In genomic region chr4:57904211-57904610, GRCm38 (mm10) we compare ENCODE assay signal across 10 mouse cellular contexts. TPM values are rescaled to one million over a fixed set of nuclear protein-coding genes. Genes with fewer than 3 reads are reported as not detected.
DNase-seq lines count a peak whose midpoint lies in the region; ATAC-seq lines count a peak whose summit lies in the region.
"Had no signal": no experiment of that assay in that cellular context is flagged by ENCODE, and none has a peak within 500 bp of the region (broad histone marks: within the 10 kb centered on the region; RNA-seq: fewer than 3 reads in every experiment).

No protein-coding gene starts in this region.

- H3K36me3 ChIP-seq in forebrain, embryonic 10.5 days (replicated peaks): no peaks in the 10 kb centered on the region
- no peaks in the 10 kb centered on the region for H3K36me3 ChIP-seq in hindbrain, embryonic 14.5 days (replicated peaks; ENCODE audit: control insufficient read depth, insufficient read depth)
- H3K36me3 ChIP-seq: G1E had no signal

- 16% methylated on average over 5 of the region's 5 CpGs for WGBS in forebrain, embryonic 10.5 days
- 14% methylated on average over 5 of the region's 5 CpGs for WGBS in hindbrain, embryonic 14.5 days

- H3K4me3 ChIP-seq in forebrain, embryonic 10.5 days: no peak overlapping the region
- H3K4me3 ChIP-seq in hindbrain, embryonic 14.5 days (replicated peaks; ENCODE audit: low read length): no peak overlapping the region

- no peak overlapping the region for H3K27ac ChIP-seq in forebrain, embryonic 10.5 days
- H3K27ac ChIP-seq in hindbrain, embryonic 14.5 days: no peak overlapping the region
- H3K27ac ChIP-seq: macrophage had no signal

- DNase-seq in cerebellum, adult 11-12 months: no peak
- peak; percentile 60 for DNase-seq in brain, adult 2 months (ENCODE audit: low read depth, low spot score)
- peak; percentile 67 for DNase-seq in forebrain, embryonic 10.5 days (ENCODE audit: extremely low spot score, low spot score)
- DNase-seq in hindbrain, embryonic 14.5 days (ENCODE audit: low spot score): peak; percentile 83
- peak; percentile 67 to 75 for DNase-seq in left cerebral cortex, adult 18-20 months (ENCODE audit: low spot score in 2 of 2)
- peak; percentile 75 for DNase-seq in right cerebral cortex, postnatal 4 days

- no peaks in the 10 kb centered on the region for H3K9me3 ChIP-seq in forebrain, embryonic 10.5 days
- H3K9me3 ChIP-seq in hindbrain, embryonic 14.5 days (ENCODE audit: control insufficient read depth, low read length): no peaks in the 10 kb centered on the region

- peaks cover 14% of the 10 kb centered on the region for H3K4me1 ChIP-seq in forebrain, embryonic 10.5 days
- H3K4me1 ChIP-seq in hindbrain, embryonic 14.5 days (replicated peaks; ENCODE audit: control insufficient read depth, insufficient read depth, low read length): no peaks in the 10 kb centered on the region

- peak; percentile 58; the same call in 1 of the 2 replicates for ATAC-seq in cerebellum, adult (ENCODE audit: insufficient number of reproducible peaks, low FRiP score, low TSS enrichment)
- peak; percentile 68 for ATAC-seq in hindbrain, embryonic 14.5 days (ENCODE audit: low FRiP score)
- peak; percentile 71 for ATAC-seq in megakaryocyte progenitor cell, adult 5-6 weeks (replicated peaks; ENCODE audit: poor library complexity)

- 0 out of 2 replicates have a peak, but pooled peaks cover 4% of the 10 kb centered on the region for H3K27me3 ChIP-seq in forebrain, embryonic 10.5 days (ENCODE audit: poor library complexity, severe bottlenecking)
- H3K27me3 ChIP-seq in hindbrain, embryonic 14.5 days (ENCODE audit: control insufficient read depth, insufficient read depth, low read length): no peaks in the 10 kb centered on the region

- H3K4me2 ChIP-seq in hindbrain, embryonic 14.5 days (replicated peaks): no peak overlapping the region

- H3K9ac ChIP-seq in hindbrain, embryonic 14.5 days: no peak overlapping the region

RNA-seq across cellular contexts. Expression of gene D630039A03Rik, which starts 11.9 kb away (rescaled TPM):
- polyA plus RNA-seq in forebrain, embryonic 10.5 days (2016; fragmentation: Nextera tagmentation; extraction: Ambion mirVana): not detected in 2 replicates
- polyA plus RNA-seq in hindbrain, embryonic 14.5 days (2014; fragmentation: Nextera tagmentation; extraction: Ambion mirVana): 0.07 and 0.21 TPM in 2 replicates
- under 1 TPM in 1 of 2 experiments, not detected in 1; 0.21 TPM for total RNA-seq in left cerebral cortex, adult 18-20 months (2021)
- total RNA-seq in megakaryocyte progenitor cell, adult 5-6 weeks (2015): not detected in 2 replicates
- total RNA-seq in megakaryocyte progenitor cell, adult 5-6 weeks (2017): 0.34 TPM in 1 of 2 replicates, not detected in the other
- polyA plus RNA-seq: G1E, macrophage had no signal

RNA-seq across cellular contexts. Expression of gene Txn1, which starts 52.0 kb away (rescaled TPM):
- polyA plus RNA-seq in forebrain, embryonic 10.5 days (2016; fragmentation: Nextera tagmentation; extraction: Ambion mirVana): 442 and 447 TPM in 2 replicates
- 300 and 316 TPM in 2 replicates for polyA plus RNA-seq in hindbrain, embryonic 14.5 days (2014; fragmentation: Nextera tagmentation; extraction: Ambion mirVana)
- total RNA-seq in left cerebral cortex, adult 18-20 months (2021): 100 to 1,000 TPM in 1 of 2 experiments, 10 to 100 TPM in 1; 98.3 to 104 TPM
- total RNA-seq in megakaryocyte progenitor cell, adult 5-6 weeks (2015): 427 and 511 TPM in 2 replicates
- 214 and 220 TPM in 2 replicates for total RNA-seq in megakaryocyte progenitor cell, adult 5-6 weeks (2017)
